Mouse (Mus musculus) bone marrow, adult 2 months (tissue): ENCODE measurements around the gene Tmprss3. TPM values are rescaled to one million over a fixed set of nuclear protein-coding genes. Genes with fewer than 3 reads are reported as not detected.

Source experiments
- H3K27ac ChIP-seq: fragments of 200-500 bp; 2 replicates; pipeline ENCODE4 v1.5.1; 2012; ENCODE audit warnings: low read depth, mild to moderate bottlenecking, control low read depth, inconsistent platforms, low read length; ENCODE audit not compliant: control insufficient read depth, poor library complexity, insufficient read depth
- H3K4me1 ChIP-seq: fragments of 200-500 bp; 2 replicates; pipeline ENCODE4 v1.6.1; 2011; ENCODE audit warnings: low read length; ENCODE audit not compliant: control insufficient read depth, insufficient read depth
- H3K4me3 ChIP-seq: fragments of 200-500 bp; replicated peaks from 2 replicates; pipeline ENCODE3; 2011; ENCODE audit warnings: mild to moderate bottlenecking, low read depth, low read length, control low read depth; ENCODE audit not compliant: control insufficient read depth
- CTCF ChIP-seq: fragments of 200-500 bp; IDR thresholded peaks from 2 replicates; pipeline ENCODE4 v1.5.1; 2011; ENCODE audit warnings: low read length, control low read depth; ENCODE audit not compliant: control insufficient read depth, insufficient read depth
- POLR2A ChIP-seq: fragments of 200-500 bp; IDR thresholded peaks from 2 replicates; pipeline ENCODE4 v1.6.1; 2011; ENCODE audit warnings: low read depth, mild to moderate bottlenecking, control low read depth, low read length, borderline replicate concordance; ENCODE audit not compliant: control insufficient read depth
- WGBS: fragments of 180-500 bp; shearing (Covaris S2); methylation state at CpG from one replicate; pipeline ENCODE4 v1.1.7; 2018; 5-methylcytosine and 5-hydroxymethylcytosine counted together
- polyA plus RNA-seq: library from polyadenylated mRNA; stranded (reverse); fragments of >200 nt; gene quantifications from 2 replicates; pipeline ENCODE4 v1.2.4, GENCODE M21; 2011; ENCODE audit warnings: low replicate concordance; ENCODE audit not compliant: missing spikeins, insufficient read depth, insufficient read length

The Tmprss3 gene
- polyA plus RNA-seq, 1 experiment = 4.2 TPM

- H3K27ac ChIP-seq = no peak overlapping the region
- WGBS = 86% methylated on average over 11 of the region's 11 CpGs
- H3K4me1 ChIP-seq = peaks cover 14% of the 10 kb centered on the region
- H3K4me3 ChIP-seq = no peak overlapping the region
- no peak for TF ChIP-seq CTCF
- TF ChIP-seq POLR2A = no peak
Measured at GRCm38 (mm10) chr17:31209376-31209930, 10.7 kb upstream of the Tmprss3 start.

- Histone ChIP-seq H3K27ac (peak overlapping the region; percentile 88; the same call in 1 of the 2 replicates), H3K4me1 (peaks cover 14% of the 10 kb centered on the region), H3K4me3 (peak overlapping the region; percentile 65)
- WGBS = 20% methylated on average over 8 of the region's 8 CpGs
- no peak for TF ChIP-seq CTCF
- no peak for TF ChIP-seq POLR2A
Measured at GRCm38 (mm10) chr17:31208654-31209053, 9.9 kb upstream of the Tmprss3 start.

- H3K4me3 ChIP-seq = peak within 1 kb of the TSS; percentile 77
Measured at GRCm38 (mm10) chr17:31207771-31208334, 9.1 kb upstream of the Tmprss3 start, which contains the start of gene Ubash3a. TSS of gene Ubash3a (plus strand) at chr17:31207873.

GRCm38 (mm10) chr17:31196283-31196682 lies 2.5 kb downstream of the Tmprss3 start:
- WGBS = 40% methylated on average over 7 of the region's 7 CpGs
- TF ChIP-seq POLR2A (no peak), CTCF (no peak)
- peaks cover 7% of the 10 kb centered on the region; the same call in 1 of the 2 replicates for H3K4me1 ChIP-seq
- no peak overlapping the region for H3K27ac ChIP-seq
- H3K4me3 ChIP-seq = no peak overlapping the region

More at GRCm38 (mm10) chr17:31207771-31208334, 9.1 kb upstream of the Tmprss3 start, which contains the start of gene Ubash3a:
- WGBS = 3% methylated on average over 12 of the region's 12 CpGs
- TF ChIP-seq POLR2A = no peak
- TF ChIP-seq CTCF = no peak
- Histone ChIP-seq H3K27ac (peak within 1 kb of the TSS; percentile 88), H3K4me1 (peaks cover 14% of the 10 kb centered on the region)

GRCm38 (mm10) chr17:31195207-31195606 lies 3.6 kb downstream of the Tmprss3 start:
- H3K27ac ChIP-seq = 0 out of 2 replicates have a peak overlapping the region, but pooled peaks have one; percentile 31
- WGBS = 41% methylated on average over 6 of the region's 6 CpGs
- TF ChIP-seq POLR2A (no peak), CTCF (no peak)

GRCm38 (mm10) chr17:31193360-31193759 lies 5.4 kb downstream of the Tmprss3 start:
- Histone ChIP-seq H3K4me1 (peaks cover 7% of the 10 kb centered on the region; the same call in 1 of the 2 replicates), H3K4me3 (no peak overlapping the region), H3K27ac (peak overlapping the region; percentile 18)
- TF ChIP-seq CTCF (no peak), POLR2A (no peak)
- 89% methylated on average over 9 of the region's 9 CpGs for WGBS

More at GRCm38 (mm10) chr17:31195207-31195606, 3.6 kb downstream of the Tmprss3 start:
- peaks cover 7% of the 10 kb centered on the region; the same call in 1 of the 2 replicates for H3K4me1 ChIP-seq
- H3K4me3 ChIP-seq = no peak overlapping the region

- 49% methylated on average over 2 of the region's 2 CpGs for WGBS
- Histone ChIP-seq H3K4me1 (peaks cover 7% of the 10 kb centered on the region; the same call in 1 of the 2 replicates), H3K27ac (no peak overlapping the region; the same call in 1 of the 2 replicates), H3K4me3 (no peak overlapping the region)
- TF ChIP-seq POLR2A (no peak), CTCF (no peak)
Measured at GRCm38 (mm10) chr17:31192663-31193062, 6.1 kb downstream of the Tmprss3 start.

GRCm38 (mm10) chr17:31191825-31192224 lies 7.0 kb downstream of the Tmprss3 start:
- Histone ChIP-seq H3K4me3 (no peak overlapping the region), H3K4me1 (peaks cover 7% of the 10 kb centered on the region; the same call in 1 of the 2 replicates), H3K27ac (no peak overlapping the region; the same call in 1 of the 2 replicates)
- no peak for TF ChIP-seq CTCF
- no peak for TF ChIP-seq POLR2A
- 55% methylated on average over 8 of the region's 8 CpGs for WGBS

- H3K4me1 ChIP-seq = no peaks in the 10 kb centered on the region; the same call in 1 of the 2 replicates
- no peak overlapping the region for H3K27ac ChIP-seq
- no peak overlapping the region for H3K4me3 ChIP-seq
- 9% methylated on average over 4 of the region's 4 CpGs for WGBS
- TF ChIP-seq POLR2A (no peak), CTCF (peak; percentile 93)
Measured at GRCm38 (mm10) chr17:31187370-31187769, 11.4 kb downstream of the Tmprss3 start.
